Mouse (Mus musculus): ENCODE measurements around the gene Cep85l. TPM values are rescaled to one million over a fixed set of nuclear protein-coding genes. Genes with fewer than 3 reads are reported as not detected.

The Cep85l gene
- polyA plus RNA-seq, 1 experiment = 7.5 TPM

- no peak for DNase-seq
- no peak overlapping the region for H3K4me3 ChIP-seq (replicated peaks; ENCODE audit: extremely low read depth, low read depth, low read length)
- peaks cover 10% of the 10 kb centered on the region for H3K4me1 ChIP-seq (ENCODE audit: control insufficient read depth, insufficient read depth, low read length)
- TF ChIP-seq CTCF (IDR thresholded peaks at IDR 0.05; ENCODE audit: insufficient read depth, low read length) = no peak
- no peak for TF ChIP-seq POLR2A (IDR thresholded peaks at IDR 0.05; ENCODE audit: borderline replicate concordance, extremely low read depth, low read depth, low read length)
- WGBS = 73% methylated on average over 3 of the region's 3 CpGs
Observed at GRCm38 (mm10) chr10:53335974-53336373, 43.8 kb downstream of the Cep85l start.

GRCm38 (mm10) chr10:53335266-53335665, 44.5 kb downstream of the Cep85l start:
- no peak for DNase-seq
- TF ChIP-seq CTCF (IDR thresholded peaks at IDR 0.05; ENCODE audit: insufficient read depth, low read length) (no peak), POLR2A (IDR thresholded peaks at IDR 0.05; ENCODE audit: borderline replicate concordance, extremely low read depth, low read depth, low read length) (no peak)
- peaks cover 10% of the 10 kb centered on the region for H3K4me1 ChIP-seq (ENCODE audit: control insufficient read depth, insufficient read depth, low read length)
- WGBS = 74% methylated on average over 2 of the region's 2 CpGs
- no peak overlapping the region for H3K4me3 ChIP-seq (replicated peaks; ENCODE audit: extremely low read depth, low read depth, low read length)

- 53% methylated on average over 2 of the region's 2 CpGs for WGBS
- TF ChIP-seq CTCF (IDR thresholded peaks at IDR 0.05; ENCODE audit: insufficient read depth, low read length) (no peak), POLR2A (IDR thresholded peaks at IDR 0.05; ENCODE audit: borderline replicate concordance, extremely low read depth, low read depth, low read length) (no peak)
- Histone ChIP-seq H3K4me1 (ENCODE audit: control insufficient read depth, insufficient read depth, low read length) (peaks cover 13% of the 10 kb centered on the region), H3K4me3 (replicated peaks; ENCODE audit: extremely low read depth, low read depth, low read length) (no peak overlapping the region)
- no peak for DNase-seq
Observed at GRCm38 (mm10) chr10:53332752-53333151, 47.0 kb downstream of the Cep85l start.

GRCm38 (mm10) chr10:53329257-53329656, 50.5 kb downstream of the Cep85l start:
- WGBS = 41% methylated on average over 3 of the region's 3 CpGs
- no peak for DNase-seq
- Histone ChIP-seq H3K4me1 (ENCODE audit: control insufficient read depth, insufficient read depth, low read length) (peaks cover 13% of the 10 kb centered on the region), H3K4me3 (replicated peaks; ENCODE audit: extremely low read depth, low read depth, low read length) (no peak overlapping the region)
- TF ChIP-seq POLR2A (IDR thresholded peaks at IDR 0.05; ENCODE audit: borderline replicate concordance, extremely low read depth, low read depth, low read length) (no peak), CTCF (IDR thresholded peaks at IDR 0.05; ENCODE audit: insufficient read depth, low read length) (no peak)

GRCm38 (mm10) chr10:53326367-53326766, 53.4 kb downstream of the Cep85l start:
- no peak for DNase-seq
- Histone ChIP-seq H3K4me3 (replicated peaks; ENCODE audit: extremely low read depth, low read depth, low read length) (no peak overlapping the region), H3K4me1 (ENCODE audit: control insufficient read depth, insufficient read depth, low read length) (peaks cover 10% of the 10 kb centered on the region)
- TF ChIP-seq CTCF (IDR thresholded peaks at IDR 0.05; ENCODE audit: insufficient read depth, low read length) = no peak
- TF ChIP-seq POLR2A (IDR thresholded peaks at IDR 0.05; ENCODE audit: borderline replicate concordance, extremely low read depth, low read depth, low read length) = no peak

- no peak for DNase-seq
- TF ChIP-seq POLR2A (IDR thresholded peaks at IDR 0.05; ENCODE audit: borderline replicate concordance, extremely low read depth, low read depth, low read length) = no peak
- TF ChIP-seq CTCF (IDR thresholded peaks at IDR 0.05; ENCODE audit: insufficient read depth, low read length) = no peak
- Histone ChIP-seq H3K4me1 (ENCODE audit: control insufficient read depth, insufficient read depth, low read length) (peaks cover 10% of the 10 kb centered on the region), H3K4me3 (replicated peaks; ENCODE audit: extremely low read depth, low read depth, low read length) (no peak overlapping the region)
- 0% methylated on average over 1 of the region's 1 CpGs for WGBS
Observed at GRCm38 (mm10) chr10:53324663-53325062, 55.1 kb downstream of the Cep85l start.

- H3K4me1 ChIP-seq (ENCODE audit: control insufficient read depth, insufficient read depth, low read length) = peaks cover 7% of the 10 kb centered on the region
- DNase-seq = no peak
- no peak for TF ChIP-seq POLR2A (IDR thresholded peaks at IDR 0.05; ENCODE audit: borderline replicate concordance, extremely low read depth, low read depth, low read length)
- H3K4me3 ChIP-seq (replicated peaks; ENCODE audit: extremely low read depth, low read depth, low read length) = no peak overlapping the region
Observed at GRCm38 (mm10) chr10:53323367-53323766, 56.4 kb downstream of the Cep85l start.

- no peaks in the 10 kb centered on the region for H3K4me1 ChIP-seq (ENCODE audit: control insufficient read depth, insufficient read depth, low read length)
- no peak for DNase-seq
- H3K4me3 ChIP-seq (replicated peaks; ENCODE audit: extremely low read depth, low read depth, low read length) = no peak overlapping the region
- WGBS = 86% methylated on average over 3 of the region's 3 CpGs
- TF ChIP-seq CTCF (IDR thresholded peaks at IDR 0.05; ENCODE audit: insufficient read depth, low read length) (no peak), POLR2A (IDR thresholded peaks at IDR 0.05; ENCODE audit: borderline replicate concordance, extremely low read depth, low read depth, low read length) (no peak)
Observed at GRCm38 (mm10) chr10:53306674-53307073, 73.1 kb downstream of the Cep85l start.

GRCm38 (mm10) chr10:53305867-53306266, 73.9 kb downstream of the Cep85l start:
- Histone ChIP-seq H3K4me1 (ENCODE audit: control insufficient read depth, insufficient read depth, low read length) (no peaks in the 10 kb centered on the region), H3K4me3 (replicated peaks; ENCODE audit: extremely low read depth, low read depth, low read length) (no peak overlapping the region)
- 35% methylated on average over 3 of the region's 3 CpGs for WGBS
- DNase-seq = no peak
- no peak for TF ChIP-seq POLR2A (IDR thresholded peaks at IDR 0.05; ENCODE audit: borderline replicate concordance, extremely low read depth, low read depth, low read length)
- TF ChIP-seq CTCF (IDR thresholded peaks at IDR 0.05; ENCODE audit: insufficient read depth, low read length) = no peak

GRCm38 (mm10) chr10:53285147-53285546, 94.6 kb downstream of the Cep85l start:
- Histone ChIP-seq H3K4me1 (ENCODE audit: control insufficient read depth, insufficient read depth, low read length) (no peaks in the 10 kb centered on the region; the same call in 1 of the 2 replicates), H3K4me3 (replicated peaks; ENCODE audit: extremely low read depth, low read depth, low read length) (no peak overlapping the region)
- TF ChIP-seq CTCF (IDR thresholded peaks at IDR 0.05; ENCODE audit: insufficient read depth, low read length) (no peak), POLR2A (IDR thresholded peaks at IDR 0.05; ENCODE audit: borderline replicate concordance, extremely low read depth, low read depth, low read length) (no peak)
- DNase-seq = no peak

- TF ChIP-seq POLR2A (IDR thresholded peaks at IDR 0.05; ENCODE audit: borderline replicate concordance, extremely low read depth, low read depth, low read length) (no peak), CTCF (IDR thresholded peaks at IDR 0.05; ENCODE audit: insufficient read depth, low read length) (no peak)
- DNase-seq = no peak
- Histone ChIP-seq H3K4me1 (ENCODE audit: control insufficient read depth, insufficient read depth, low read length) (no peaks in the 10 kb centered on the region), H3K4me3 (replicated peaks; ENCODE audit: extremely low read depth, low read depth, low read length) (no peak overlapping the region)
Observed at GRCm38 (mm10) chr10:53272228-53272627, 107.5 kb downstream of the Cep85l start.

Measured in lung, adult 2 months (tissue).